Mouse (Mus musculus) brain, embryonic 18.5 days (tissue): ENCODE results near the gene Plcl1.

ENCODE experiments used
- DNase-seq: peaks from one replicate; pipeline ENCODE4 v3.0.0-alpha.2; 2012; ENCODE audit warnings: low read depth, low spot score

Plcl1 gene

DNA sequence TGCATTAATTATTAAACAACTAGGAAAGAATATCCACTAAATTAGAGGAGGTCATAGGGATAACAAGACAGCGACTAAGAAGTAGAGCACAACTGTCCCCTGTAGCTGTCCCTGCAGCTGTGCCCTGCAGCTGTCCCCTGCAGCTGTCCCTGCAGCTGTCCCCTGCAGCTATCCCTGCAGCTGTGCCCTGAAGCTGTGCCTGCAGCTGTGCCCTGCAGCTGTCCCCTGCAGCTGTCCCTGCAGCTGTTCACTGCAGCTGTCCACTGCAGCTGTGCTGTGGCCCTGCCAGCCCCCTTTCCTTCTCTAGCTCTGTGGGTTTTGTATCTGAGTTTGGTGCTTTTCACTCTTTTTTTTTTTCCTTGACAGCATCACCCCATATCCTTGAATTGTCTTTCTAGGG, 118.2 kb downstream of the Plcl1 start:
- no peak for DNase-seq

DNA sequence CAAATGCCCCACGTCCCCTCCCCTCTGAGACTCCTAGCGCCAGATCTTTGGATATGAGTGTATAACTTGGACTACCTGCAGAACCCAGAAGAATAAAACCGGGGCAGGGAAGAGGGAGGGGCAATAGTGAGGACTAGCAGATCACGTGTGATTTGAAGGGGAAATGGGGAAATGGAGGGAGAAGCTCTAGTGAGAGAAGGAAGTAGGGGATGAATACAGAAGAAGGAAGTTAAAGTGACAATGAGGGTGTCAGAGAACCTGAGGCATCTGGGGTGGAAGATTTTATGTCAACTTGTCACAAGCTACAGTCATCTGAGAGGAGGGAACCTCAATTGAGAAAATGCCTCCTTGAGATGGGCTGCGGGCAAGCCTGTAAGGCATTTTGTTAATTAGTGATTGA, 119.4 kb downstream of the Plcl1 start:
- no peak for DNase-seq

DNA sequence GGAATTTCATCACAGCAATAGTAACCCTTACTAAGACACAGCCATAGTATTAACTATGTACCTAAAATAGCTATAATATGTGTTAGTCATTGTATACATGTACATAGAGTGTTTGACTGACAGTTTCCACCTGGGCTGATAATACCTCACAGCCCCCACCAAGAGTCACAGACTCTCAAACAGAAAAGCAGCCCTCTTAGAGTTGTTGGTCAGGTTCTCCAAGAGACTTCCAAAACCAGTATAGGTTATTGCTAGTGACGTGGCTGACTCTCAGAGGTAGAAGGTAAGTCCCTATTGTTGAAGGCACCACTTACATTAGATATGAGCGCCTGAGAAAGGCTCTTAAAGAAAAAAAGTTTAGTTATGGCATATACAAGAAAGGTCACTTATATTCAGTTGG, 120.0 kb downstream of the Plcl1 start:
- no peak for DNase-seq

DNA sequence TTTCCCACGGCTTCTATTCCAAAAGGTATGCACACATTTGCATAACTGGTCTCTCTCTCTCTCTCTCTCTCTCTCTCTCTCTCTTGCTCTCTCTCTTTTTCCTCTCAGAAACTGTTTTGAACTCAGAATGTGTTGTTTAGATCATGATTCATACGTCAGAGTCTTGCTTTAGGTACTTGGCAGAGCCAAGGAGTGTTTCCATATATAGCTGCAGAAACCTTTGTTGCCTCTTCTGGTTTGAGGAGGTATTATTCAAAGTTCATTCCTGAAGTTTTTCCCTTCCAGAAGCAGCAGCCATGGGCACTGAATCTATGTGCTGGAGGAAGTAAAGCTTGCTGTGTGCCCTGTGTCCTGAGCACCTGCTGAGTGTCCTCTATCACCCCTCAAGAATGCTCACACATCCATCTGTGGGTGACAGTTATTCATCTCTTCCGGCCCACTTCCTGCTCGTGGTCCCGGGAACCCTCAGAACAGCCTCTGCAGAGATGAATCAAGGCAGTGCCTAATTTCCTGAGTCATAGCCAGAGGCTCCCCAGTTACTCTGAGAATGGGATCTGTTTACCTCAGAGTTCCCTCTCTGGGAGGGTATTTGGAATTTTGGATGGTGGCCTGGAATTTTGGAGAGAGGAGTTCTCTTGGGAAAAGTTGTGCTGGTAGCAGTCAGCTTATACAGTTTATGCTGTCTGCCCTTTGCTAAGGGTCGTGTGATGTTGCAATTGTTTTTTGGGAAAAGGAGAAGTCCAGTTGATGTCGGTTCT, 123.0 kb downstream of the Plcl1 start:
- no peak for DNase-seq

DNA sequence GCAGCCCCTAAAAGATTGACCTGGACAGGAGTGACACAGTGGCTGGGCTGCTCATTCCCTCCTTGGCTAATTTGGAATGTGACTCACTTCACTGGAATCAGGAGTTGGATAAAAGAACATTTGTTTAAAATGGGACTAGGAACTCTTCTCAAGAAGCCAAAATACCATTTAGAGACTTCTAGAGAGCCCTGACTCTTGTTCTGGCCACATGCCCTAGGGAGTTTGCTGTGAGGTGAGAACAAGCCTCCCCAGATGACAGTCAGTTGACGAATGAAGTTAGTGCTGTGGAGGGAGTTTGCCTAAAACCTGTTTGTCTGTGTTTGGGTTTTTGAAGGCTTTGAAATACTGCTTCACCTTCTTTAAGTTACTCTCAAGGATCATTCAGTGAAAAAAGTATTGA, 128.1 kb downstream of the Plcl1 start:
- no peak for DNase-seq

DNA sequence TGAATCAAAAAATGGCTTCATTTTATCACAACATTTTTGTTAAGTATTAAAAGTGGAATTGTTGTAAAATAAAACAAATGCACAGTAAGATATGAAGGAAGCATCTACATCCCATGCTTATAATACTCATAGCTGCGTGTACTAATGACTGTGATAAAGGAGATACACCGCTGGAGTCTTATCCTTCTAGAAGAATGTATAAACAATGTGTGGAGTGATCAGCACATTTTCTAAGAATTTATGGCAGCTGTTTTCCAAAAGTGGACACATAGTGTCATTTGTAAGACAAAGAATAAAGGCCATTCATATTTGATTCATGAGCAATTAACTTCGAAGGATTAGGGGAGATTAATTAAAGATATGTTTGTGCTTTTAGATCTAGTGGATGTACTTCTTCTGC, 148.7 kb downstream of the Plcl1 start:
- DNase-seq: no peak

DNA sequence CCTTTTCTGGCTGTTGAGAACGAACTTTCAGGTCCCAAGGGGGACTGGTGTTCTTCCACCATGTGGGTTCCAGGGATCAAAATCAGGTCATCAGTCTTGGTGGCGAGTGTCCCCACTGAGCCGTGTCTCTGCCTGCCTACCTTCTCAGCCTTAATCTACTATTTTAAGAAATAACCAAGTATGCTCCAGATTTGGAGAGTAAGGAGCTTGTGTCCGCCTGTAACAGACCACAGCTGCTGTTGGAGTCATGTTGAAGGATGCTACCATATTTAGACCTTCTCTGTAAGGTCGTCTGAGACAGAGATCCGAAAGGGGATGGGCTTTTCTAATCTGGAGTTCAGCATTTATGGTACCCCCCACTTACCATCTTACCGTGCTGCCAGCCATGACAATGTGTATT, 152.2 kb downstream of the Plcl1 start:
- no peak for DNase-seq

DNA sequence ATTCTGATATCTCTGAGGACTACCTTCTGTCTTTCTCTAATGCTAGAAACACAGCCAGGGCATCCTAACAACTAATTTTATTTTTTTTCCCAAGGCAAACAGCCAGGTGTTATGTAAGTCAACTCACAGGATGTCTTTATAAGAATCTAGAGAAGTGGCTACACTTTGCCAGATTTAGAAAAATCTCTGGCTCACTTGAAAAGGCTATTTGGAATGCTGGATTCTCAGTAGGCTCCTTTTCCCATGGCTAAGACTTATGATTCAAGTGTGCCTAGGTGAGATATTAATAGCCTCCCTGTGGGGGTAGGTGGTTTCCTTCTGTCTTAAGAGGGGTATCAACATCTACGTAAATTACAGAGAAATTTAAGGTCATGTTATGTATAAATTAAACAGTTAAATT, 152.7 kb downstream of the Plcl1 start:
- DNase-seq: no peak

DNA sequence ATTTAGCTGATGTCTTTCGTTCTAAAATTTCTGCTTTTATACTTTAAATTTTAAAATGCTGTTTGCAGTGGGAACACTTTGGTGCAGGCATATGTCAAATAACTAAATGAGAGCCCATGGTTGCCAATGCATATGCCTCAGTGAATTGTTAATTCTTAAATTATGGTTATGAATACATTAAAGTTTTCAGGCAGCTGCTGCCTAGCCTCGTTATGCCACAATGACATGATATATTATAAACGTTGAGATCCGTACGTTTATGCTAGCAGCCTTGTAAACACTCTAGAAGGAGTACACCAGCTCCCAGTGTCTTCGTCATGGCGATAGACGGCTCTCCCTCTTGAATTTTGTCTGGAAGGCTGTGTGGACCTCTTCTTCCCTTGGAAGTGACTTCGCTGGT, 154.3 kb downstream of the Plcl1 start:
- DNase-seq: no peak

DNA sequence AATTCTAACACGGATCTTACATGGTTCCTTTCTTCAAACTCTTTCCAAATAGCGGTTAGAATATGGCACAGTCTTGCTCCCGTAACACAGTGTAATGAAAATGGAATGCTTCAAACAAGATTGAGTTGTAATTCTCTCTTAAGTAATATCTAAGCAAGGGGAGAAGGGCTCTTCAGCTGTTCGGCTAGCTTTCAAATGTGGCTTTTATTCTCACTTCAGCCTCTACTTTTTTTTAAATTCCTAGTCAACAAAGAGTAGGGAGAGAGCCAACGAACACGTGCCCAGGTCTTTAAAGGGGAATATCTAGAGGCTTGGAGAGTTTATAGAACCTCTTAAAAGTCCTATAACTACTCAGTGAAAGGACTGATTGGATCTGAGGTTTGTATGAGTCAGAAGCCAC, 160.2 kb downstream of the Plcl1 start:
- DNase-seq: no peak

DNA sequence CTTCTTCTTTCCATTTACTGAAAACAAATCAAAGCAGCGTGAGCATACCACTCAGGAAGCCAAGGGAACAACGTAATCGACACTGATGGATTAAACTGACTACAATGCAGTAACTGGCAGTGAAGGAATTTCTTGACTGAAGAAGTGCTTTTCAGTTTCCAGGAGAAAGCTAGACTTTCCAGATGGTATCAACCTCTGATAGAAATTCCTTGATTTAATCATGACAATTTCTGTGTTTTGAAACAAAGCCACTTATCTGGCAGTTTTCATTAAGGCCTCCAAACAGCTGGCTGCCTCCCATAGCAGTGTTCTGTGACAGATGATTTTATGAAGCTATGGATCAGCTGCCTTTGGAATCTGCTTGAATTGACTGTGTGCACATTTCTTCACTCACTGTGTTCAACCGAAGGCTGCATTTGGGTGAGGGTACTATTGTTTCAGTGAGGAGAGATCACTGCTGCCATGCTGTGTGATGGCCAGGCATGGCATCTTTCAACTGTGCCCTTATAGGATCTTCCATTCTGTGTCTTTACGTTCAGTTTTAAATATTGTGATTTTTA, 162.2 kb downstream of the Plcl1 start:
- DNase-seq: no peak

DNA sequence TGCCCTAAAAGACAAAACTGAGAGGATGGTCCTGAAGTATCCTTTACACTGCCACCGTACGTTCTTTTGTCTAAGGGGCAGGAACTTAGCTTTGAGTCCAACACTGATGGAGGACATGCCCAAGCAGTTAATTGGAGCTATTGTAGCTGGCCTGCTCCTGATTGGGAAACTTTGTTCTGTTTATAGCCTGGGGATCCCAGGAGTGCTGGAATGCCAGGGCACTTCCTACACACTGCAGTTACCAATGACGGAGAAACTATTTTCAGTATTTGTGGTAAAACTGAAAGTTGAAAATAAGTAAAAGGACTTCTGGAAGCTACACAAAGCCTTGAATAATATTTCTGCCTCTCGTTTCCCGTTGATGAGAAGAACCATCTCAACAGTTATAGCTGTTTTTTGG, 164.5 kb downstream of the Plcl1 start:
- no peak for DNase-seq

DNA sequence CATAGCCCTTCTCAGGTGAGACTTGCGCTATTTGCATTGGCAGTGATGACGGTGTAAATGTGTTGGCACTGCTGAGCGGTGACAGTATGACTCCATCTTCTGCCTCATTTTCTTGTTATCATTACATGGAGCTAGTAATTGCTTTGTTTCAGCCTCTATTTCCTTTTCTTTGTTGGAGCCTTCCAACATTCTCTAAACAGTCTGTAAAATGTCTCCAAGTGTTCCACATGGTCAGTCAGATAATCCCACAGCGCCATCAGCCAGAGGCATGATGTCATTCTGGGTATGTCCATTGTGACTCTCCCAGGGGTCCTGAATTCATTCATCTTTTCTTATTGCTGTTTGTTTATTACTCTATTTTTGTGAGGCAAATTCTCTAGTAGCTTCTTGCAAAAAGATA, 165.7 kb downstream of the Plcl1 start:
- DNase-seq: no peak

DNA sequence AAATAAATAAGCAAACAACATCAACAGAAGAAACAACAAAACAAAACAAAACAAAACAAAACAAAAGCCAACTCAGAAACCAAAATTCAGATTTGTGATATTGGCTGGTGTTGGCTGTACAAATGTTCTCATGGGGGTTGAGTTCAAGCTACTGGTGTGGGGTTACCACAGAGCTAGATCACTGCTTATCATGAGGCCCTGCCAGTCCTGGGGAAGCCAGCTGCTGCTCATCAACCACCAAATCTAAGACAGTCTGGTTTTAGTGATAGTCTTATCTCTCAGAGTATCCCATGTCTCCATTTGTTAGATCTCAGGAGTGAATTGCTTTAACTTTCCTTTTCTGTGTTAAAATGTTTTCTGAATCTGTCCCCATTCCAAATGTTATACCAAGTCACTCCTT, 166.5 kb downstream of the Plcl1 start:
- no peak for DNase-seq

DNA sequence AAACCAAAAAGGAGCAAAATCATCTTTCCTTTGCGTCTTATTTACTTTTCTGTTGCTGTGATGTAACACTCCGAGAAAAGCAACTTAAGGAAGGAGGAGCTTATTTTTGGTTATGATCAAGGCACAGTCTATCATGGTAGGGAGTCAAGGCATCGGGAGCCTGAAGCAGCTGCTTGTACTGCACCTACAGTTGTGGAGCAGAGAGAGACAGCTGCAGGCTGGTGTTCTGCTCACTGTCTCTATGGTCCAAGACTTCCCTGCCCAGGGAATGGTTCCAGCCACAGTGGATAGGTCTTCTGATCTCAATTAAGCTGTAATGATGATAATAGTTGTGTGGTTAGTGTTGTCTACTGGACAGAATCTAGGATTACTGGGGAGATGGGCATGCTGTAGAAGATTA, 166.9 kb downstream of the Plcl1 start:
- no peak for DNase-seq

DNA sequence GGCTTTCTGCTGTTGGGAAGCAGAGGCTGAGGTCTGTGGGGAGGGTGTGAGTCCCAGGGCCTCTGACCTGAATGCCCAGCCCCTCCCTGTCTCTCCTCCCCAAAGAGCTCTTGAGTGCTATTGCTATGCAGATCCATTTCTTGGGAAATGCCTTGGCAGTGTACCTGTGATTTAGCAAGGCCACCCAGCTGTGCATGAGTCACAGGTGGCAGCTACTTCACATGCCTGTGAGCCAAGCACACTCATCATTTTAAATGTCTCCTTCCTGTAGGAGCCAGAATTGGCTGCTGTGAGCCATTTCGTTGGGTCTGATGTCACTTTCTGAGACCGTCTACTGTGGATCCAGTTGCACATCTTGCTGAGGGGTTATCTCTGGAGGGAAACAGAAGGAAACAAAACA, 170.2 kb downstream of the Plcl1 start:
- DNase-seq: no peak

DNA sequence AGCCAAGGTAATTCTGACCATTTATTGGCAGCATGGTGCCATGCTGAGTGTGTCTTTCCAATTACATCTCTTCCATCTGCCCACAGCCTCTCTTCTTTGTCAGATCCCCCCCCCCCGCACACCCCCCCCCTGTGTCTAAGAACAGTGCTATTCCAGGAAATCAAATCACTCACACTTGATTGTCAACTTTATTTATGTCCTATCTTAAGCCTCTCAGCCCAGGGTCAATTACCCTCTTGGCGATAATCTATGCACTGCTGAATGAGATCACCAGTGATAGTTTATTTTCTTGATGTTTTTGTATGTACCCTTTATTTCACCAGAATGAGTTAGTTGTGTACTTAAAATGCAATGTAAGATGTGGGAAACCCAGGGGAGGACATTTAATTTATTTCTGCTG, 176.0 kb downstream of the Plcl1 start:
- DNase-seq: no peak

DNA sequence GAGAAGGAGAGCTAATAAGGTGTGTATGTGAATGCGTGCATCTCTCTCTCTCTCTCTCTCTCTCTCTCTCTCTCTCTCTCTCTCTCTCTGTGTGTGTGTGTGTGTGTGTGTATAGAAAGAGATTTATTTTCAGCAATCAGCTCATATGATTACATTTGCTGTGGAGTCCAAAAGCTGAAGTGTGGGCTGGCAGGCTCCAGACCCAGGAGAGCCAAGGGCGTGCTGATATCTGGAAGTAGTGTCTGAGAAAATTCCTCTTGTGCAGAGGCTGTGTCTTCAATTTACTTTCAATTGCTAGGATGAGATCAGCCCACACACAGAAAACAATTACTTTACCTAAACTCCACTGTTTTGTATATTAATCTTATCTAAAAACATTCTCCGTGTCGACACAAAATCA, 179.7 kb downstream of the Plcl1 start:
- DNase-seq: no peak

DNA sequence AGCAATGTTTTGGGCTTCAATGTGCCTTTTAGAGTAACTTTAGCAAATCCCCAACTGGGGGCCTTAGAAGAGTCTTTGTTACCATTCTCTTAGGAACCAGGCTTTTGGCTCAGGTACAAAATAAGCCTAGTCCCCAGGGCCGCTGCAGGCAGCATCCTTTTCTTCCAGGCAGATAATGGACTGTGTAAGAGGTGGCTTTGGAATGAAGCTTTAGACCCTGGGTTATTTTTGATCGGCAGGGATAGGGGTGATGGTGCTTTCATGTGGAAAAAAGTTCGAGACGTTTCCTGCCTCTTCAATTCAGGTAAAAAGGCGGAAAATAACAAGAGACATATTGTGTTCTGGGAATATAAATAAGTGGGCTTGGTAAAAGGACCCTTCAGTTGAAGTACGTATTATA, 182.4 kb downstream of the Plcl1 start:
- DNase-seq: no peak

DNA sequence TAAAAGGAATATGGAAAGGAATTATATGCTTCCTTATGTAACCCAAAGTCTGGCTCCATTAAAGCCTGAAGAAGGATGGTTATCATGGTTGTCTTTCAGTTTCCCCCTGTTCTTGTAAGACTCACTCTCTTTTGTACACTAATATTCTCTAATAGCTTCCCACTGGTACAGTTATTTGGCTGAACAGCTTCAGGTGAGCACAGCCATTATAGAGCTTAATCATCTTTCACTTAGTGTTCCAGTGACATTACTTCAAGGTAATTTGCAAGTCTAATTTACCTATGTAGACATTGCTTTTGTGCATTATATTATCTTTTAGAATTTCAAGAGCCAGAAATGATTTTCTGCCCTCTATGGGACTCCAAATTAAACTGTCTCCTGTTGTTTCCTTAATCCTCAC, 184.3 kb downstream of the Plcl1 start:
- DNase-seq: no peak

DNA sequence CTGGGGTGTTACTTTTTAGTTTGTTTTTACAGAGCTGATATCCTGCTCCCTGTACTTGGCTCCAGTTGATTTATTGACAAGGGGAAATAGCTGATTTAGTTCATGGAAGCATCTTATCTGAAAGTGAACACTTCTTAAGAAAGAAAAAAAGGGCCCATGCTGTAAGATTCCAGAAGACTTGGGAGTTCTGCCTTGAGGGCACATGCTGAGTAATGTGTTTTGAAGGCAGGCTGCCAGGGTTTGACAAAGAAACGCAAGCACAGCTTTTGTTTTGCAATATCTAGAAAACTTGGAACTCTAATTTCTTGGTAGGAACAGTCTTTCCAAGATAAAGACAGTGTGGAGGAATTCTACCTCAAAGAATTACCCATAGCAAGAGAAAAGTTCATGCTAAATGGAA, 194.8 kb downstream of the Plcl1 start:
- no peak for DNase-seq

DNA sequence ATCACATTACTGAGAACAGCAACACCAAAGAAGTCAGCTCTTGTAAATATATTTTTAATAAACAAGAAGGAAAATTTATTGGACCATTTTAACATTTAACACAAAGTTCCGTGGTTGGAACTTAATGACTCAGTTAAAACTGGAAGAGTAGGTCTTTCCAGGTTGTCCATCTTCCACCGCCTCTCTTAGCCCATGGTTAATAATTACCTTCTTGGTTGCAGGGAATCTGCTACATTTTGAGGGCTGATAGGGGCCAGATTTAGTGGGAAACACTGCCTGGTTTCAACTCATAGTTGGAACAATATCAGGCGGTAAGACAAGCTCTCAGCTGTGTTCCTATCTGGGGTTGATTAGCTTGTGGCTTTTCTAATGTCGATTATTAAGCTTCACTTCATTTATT, 198.9 kb downstream of the Plcl1 start:
- DNase-seq: no peak

DNA sequence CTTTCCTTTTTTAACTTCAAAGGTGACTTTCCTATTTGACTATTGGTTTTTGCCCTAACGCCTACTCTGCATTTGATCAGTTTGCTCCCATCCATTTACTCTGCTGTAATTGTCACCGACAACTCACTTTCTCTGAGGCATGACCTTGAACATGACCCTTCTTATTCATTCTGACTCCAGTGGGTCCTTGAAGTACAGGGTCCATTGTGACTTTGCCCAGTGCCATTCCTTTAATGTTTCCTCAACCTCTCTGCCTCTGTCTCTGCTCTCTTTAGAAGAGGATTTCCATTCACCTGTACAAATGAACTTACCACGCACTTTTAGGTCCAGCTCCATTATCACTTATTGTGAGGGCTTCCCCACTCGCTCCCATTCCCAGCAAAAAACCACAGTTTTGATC, 199.7 kb downstream of the Plcl1 start:
- no peak for DNase-seq

DNA sequence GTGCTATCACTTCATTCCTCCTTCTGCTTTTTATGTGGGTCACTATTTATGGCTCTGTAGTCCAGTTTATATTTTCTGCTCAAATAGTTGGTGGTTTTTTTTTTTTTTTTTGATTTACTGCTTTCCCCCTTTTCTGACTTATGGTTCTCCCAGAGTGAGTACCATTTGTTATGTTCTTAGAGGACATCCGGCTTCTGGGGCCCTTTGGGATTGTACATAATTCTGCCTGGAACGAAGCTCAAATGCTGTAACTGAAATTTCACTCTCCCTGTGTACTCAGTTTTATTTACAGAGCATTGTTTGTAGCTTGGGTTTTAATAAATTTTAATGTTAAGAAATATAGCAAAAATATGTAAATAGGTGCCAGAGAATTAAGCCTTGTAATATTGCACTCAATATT, 200.2 kb downstream of the Plcl1 start:
- DNase-seq: no peak
